Mouse (Mus musculus): ENCODE results near the gene Lmna.

Gene Lmna

GRCm38 (mm10) chr3:88509692-88510420 is at the start of gene Lmna:
TSS of gene Lmna (minus strand) at chr3:88509956.
- DNase-seq, result peak; percentile 93 to 94

GRCm38 (mm10) chr3:88556616-88557015 is 46.9 kb upstream of the Lmna start:
- DNase-seq, result no peak

DNA sequence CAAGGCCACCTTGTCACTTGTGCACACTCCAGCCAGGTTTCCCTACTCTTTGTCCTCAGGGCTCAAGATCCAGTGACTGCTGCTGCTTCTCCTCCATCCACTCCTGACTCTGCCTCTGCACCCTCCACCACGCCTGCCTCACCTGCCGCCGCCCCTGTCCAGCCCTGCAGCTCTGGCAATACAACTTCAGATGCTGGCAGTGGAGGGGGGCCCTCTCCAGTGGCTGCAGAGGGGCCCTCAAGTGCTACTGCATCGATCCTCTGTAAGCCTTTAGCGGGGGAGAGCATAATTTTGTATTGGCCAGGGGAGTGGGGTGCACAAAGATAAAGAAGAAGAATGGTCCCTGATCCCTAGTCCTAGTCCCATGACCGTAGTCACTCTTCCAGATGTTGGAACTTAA is 46.0 kb upstream of the Lmna start:
- no peak for DNase-seq

DNA sequence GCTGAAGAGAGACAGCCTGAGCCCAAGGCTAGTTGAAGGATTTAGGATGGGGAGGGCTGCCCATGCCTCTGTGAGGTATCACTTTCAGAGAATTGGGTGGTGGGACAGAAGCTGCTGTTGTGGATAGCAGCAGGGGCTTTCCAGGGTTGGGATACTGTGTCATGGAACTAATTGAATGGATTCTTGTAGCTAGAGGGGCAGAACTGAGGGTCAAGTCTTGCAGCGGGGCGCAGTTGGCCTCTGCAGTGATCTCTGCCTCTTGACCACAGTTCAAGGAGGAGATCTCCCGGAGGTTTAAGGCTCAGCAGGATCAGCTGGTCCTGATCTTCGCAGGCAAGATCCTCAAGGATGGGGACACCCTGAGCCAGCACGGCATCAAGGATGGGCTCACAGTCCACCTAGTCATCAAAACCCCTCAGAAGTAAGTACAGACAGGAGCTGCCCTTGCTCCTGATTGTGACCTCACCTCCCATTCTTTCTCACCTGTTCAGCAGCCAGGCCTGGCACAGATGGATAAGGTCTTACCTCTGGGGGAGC is 45.4 kb upstream of the Lmna start:
- no peak for DNase-seq

DNA sequence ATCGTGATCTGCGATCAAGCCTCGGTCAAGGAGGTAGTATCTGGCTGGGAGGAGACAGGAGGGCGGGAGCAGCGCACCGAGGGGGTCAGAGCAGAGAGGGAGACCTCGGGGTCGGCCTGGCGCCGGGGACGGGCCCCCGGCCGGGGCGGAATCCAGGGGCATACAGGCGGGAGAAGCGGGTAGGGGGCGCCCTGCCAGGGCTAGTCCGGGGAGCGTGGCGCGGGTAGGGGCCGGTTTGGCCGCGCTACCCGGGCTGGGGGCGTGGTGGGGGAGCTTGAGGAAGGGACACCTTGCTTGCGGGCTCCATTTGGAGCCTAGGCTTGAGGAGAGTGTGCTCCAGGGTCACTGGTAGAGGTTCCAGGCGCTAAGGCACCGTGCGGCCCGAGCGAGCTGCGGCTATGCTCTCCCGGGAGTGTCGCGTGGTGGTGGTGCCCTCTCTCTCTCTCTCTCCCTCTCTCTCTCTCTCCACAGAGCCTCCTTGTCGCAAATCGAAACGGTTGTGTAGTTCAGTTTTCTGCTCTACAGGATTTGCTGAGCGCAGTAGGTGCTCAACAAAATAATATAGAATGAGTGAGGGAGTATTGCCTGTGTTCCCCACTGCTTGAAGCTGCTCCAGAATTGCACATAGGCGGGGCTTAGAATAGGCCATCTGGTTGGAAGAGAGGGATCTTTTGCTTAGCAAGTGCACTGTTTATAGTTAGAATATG is 44.3 kb upstream of the Lmna start:
- DNase-seq, result no peak

- peak; percentile 85 to 91 for DNase-seq
These were observed 43.7 kb upstream of the Lmna start, which contains the start of gene Ubqln4 for GRCm38 (mm10) chr3:88553525-88553879. TSS of gene Ubqln4 (plus strand) at chr3:88553758.

DNA sequence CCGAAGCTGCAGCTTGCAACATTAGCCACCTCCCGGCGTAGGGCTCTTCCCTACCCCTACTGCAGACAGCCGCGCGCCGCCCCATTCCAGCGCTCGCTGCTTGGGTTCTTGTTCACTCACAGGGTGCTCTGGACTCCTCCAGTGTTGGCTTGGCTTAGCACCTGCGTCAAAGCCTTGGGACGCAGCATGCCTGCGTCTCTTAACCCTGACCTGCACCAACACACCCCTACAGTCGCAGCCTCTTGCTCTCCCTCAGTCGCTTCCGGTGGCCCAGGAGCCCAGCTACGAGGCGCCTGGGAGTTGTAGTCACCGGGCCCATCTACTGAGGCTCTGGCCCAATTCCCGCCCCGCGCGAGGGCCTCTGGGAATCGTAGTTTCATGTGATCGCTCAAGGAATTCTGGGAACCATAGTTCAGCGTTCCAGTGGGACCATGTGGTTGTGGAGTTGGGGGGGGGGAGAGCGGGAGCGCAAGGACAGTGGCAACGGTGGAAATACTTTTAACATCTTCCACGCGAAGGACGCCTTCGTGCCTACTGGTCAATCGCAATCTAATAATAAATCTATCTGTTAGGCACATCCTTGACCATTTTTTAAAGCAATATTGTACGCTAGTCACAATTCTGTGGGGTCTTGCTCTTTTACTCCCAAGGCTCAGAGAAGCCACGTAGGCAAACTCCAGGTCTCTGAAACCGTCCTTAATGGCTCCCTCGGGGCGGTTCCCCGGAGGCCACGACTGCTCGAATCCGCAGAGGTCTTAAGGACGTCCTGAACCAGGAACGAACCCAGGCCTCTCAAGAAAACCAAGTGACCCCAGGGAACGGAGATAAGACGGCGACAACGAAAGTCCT is 43.1 kb upstream of the Lmna start, which contains the start of gene Lamtor2:
TSS of gene Lamtor2 (minus strand) at position 399 of the 849 bp plus-strand sequence.
- DNase-seq, result peak; percentile 99

DNA sequence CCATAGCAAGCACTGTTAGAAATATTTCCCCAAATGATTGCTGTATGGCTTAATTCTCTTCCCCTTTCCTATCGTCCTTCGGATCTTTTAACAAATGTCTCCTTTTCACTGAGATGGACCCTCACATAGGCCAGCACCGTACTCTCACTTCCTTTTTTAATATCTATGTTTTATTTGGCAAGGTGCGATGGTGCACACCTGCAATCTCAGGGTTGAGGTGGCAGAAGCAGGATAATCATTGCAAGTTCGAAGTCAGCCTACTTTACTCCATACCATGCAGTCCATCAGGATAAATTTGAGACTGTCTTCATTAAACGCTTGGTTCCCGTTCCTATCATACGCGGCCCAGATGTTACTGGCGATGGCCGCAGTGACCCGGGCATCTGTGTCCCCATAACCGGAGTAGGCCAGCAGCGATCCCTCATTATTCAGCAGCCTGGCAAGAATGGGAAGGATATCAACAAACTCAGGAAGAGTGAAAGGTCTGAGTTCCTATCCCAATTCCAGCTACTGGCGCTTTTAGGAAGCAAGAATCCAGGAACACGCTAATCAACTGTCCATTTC is 42.4 kb upstream of the Lmna start:
- DNase-seq, result no peak

DNA sequence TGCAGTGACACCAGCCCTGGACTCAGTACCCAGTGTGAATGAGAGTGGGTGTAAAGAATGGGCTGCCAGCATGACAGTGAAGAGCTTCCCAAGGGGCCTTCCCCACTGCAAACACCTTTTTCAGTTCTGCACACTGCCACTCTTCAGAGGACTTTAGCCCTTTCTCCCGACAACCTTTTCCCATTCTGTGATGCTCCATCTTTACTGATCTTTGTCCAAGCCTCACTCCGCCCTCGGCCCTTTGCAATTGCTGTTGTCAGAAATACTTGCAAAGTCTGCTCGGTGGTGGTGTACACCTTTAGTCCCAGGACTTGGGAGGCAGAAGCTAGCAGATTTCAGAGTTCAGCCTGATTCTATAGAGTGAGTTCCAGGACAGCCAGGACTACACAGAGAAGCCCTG is 41.8 kb upstream of the Lmna start:
- DNase-seq, result peak in 1 of 2 experiments; percentile 40

- peak; percentile 69 to 73 for DNase-seq
These were observed 38.6 kb upstream of the Lmna start, which contains the start of gene Rab25 for GRCm38 (mm10) chr3:88548180-88548917. TSS of gene Rab25 (minus strand) at chr3:88548300.

DNA sequence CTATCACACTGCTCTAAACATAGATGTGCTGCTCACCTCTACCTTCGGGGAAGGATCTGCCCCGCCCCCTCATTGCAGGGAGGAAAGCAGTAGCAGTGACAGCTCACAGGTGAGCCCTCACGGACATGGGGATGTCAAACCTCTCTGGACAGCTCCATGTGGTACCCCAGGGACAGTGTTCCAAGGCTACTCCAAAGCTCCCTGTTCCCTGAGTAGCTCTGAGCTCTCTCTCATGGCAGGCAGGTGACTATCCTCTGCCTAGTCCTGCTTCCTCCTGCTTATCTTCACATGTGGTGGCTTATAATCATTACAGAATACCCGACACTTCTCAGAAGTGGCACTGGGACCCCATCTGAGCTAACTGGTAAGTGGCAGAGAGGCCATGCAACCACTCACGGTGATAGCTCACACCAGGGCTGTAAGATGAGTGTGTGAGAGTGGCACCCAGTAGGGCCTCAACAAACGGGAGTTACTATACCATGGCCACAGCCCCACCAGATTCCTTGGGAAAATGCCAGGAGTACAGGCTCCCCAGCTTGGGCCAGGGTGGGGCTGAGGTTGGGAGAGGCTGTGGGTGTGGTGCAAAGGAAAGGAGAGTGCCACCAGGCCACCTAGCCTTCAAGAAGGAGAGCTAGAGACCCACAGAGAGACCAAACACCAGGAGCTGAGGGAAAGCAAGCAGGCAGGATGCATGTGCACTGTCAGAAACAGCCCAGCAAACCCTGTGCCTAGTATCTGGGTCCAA is 37.1 kb upstream of the Lmna start:
- no peak for DNase-seq

- DNase-seq, result no peak
These were observed 35.3 kb upstream of the Lmna start for GRCm38 (mm10) chr3:88544955-88545591.

- DNase-seq, result peak in 1 of 2 experiments; percentile 40
These were observed 34.8 kb upstream of the Lmna start for GRCm38 (mm10) chr3:88544514-88544913.

DNA sequence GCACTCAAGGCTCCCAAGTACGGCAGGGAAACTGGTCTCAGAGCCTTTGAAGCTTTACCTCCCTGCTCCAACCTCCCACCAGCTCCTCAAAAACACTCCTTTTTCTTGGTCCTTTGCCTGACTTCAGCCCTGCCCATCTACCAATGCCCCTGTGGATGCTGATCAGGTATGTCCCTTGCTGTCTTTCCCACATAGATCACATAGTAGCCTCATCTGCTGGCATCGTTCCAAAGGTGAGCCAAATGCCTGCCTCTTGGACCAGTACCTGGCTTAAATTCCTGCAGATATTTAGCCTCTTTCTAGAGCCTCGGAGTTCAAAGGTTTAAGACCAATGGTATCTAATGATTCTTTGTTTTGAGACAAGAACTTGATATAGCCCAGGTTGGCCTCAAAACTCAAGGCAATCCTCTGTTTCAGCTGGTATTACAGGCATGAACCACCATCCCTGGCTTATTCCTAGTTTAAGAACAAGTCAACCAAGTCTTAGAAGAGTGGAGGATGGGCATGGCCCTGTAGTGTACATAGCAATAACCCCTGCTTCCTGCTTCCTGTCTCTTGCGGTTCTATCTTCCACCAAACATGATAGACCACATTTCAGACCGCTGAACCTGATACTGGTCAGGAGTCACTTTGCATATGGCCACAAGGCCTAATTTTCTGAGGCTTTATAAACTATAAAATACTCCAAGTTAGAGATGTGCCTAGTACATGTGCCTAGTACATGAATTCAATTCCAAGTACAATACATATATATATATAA is 34.1 kb upstream of the Lmna start:
- no peak for DNase-seq

- no peak for DNase-seq
These were observed 33.4 kb upstream of the Lmna start for GRCm38 (mm10) chr3:88543174-88543573.

GRCm38 (mm10) chr3:88542486-88542885 is 32.7 kb upstream of the Lmna start:
- DNase-seq, result no peak

DNA sequence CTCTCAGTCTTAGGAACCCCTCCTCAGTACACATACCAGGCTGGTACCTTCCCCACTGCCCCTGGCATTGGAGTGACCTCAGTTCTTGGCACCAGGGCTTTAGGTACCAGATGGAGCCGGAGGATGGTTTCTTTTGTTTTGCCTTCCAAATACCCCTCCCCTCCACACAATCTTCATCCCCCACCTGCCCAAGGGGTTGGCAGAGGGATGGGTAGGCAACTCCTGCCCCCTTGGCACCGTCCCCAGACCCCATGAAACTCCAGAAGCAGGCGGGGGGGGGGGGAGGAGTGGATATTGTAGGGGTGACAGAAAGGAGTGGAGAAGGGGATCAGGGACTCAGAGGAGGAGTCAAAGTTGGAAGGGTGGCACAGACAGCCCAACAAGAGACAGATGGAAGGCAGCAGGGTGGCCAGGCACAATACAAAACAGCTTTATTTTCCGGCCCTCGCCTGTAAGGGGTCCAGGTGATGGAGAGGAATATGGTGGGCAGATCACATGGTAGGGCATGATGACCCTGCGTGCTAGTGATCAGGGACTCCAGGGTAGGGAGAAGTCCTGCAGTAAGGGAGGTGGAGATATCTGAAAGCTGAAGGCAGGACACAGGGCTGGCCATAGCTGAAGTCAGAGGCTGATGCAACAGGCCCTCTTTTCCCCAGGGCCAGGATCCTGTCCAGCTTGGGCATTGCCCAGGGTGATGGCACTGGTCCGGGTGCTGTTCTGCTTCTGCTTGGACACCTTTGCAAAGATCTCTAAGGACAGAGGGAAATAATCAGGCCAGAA is 32.1 kb upstream of the Lmna start:
- no peak for DNase-seq

DNA sequence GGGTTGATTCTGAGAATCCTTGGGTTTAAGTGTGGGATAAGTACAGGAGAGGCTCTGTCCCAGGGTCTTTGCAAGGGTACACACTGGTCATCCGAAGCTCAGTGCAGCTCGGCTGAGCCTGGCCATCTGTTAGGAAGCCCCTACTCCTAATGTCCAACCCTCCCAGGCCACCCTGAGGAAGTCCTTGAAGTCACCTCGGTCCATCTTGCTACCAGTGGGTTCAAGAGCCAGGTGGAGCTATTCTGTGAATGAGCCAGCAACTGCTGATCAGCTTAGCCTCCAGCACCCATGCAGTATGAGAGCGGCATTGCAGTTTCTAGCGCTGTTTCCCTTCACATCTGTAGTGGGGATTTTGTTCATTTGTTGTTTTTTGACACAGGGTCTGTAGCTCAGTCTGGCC is 30.3 kb upstream of the Lmna start:
- DNase-seq, result no peak

DNA sequence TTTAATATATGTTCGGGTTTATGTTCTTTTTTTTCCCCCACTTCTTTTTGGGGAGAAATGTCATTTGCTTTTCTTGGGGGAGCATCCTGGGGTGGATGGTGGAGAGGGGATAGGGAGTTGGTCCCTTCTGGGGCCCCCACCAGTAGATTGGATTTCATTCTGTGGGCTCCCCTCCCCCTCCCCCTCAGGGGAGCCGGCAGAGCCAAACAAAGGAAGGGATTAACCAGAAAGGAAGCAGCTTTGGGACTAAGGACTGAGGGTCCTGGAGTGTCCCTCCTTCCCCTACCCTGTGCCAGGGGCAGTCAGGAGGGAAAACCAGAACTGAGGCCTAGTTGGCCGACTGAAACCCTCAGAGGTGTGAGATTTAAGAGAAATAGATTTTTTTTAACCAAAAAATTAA is 29.6 kb upstream of the Lmna start:
- no peak for DNase-seq

All from kidney, adult 8-10 months (tissue).